Mouse (Mus musculus): ENCODE data around the gene Cd96.

GRCm38 (mm10) chr16:46068000-46068399 lies 52.1 kb downstream of the Cd96 start:
- TF ChIP-seq CTCF (IDR thresholded peaks at IDR 0.05; ENCODE audit: extremely low read depth, insufficient read length, insufficient replicate concordance, low read depth, low read length) (no peak), POLR2A (IDR thresholded peaks at IDR 0.05; ENCODE audit: low read depth, low read length) (no peak)
